Mouse (Mus musculus) liver, adult (tissue): ENCODE measurements around the gene Mef2b.
A peak's percentile ranks its signal among the peaks of the same experiment; 100 is the strongest.

Source experiments
- GATA4 ChIP-seq: IDR thresholded peaks from 2 replicates; pipeline ENCODE4 v1.6.1; 2014; ENCODE audit warnings: mild to moderate bottlenecking, low read length; ENCODE audit not compliant: insufficient replicate concordance

Mef2b gene

DNA sequence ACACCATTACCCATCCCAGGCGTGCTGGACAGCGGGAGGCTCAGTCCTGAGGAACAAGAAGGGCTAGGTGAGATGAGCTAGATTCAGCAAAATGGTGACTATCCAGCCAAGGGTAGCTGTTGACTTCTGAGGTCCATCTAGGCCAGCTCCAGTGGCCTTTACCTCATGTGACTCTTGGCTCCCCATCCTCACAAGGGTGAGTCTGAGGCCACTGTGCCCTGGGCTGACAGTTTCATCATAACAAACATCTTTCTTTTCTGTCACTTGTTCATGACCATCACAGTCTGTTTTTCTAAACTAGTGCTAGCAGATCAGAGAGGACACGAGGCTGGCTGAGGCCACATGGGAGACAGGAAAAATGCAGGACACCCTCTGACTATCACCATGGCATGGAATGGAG, 54.7 kb downstream of the Mef2b start:
- no peak for TF ChIP-seq GATA4

GRCm38 (mm10) chr8:70195762-70196161, 56.3 kb downstream of the Mef2b start:
- TF ChIP-seq GATA4, result no peak

GRCm38 (mm10) chr8:70197603-70198002, 58.1 kb downstream of the Mef2b start:
- TF ChIP-seq GATA4, result no peak

- no peak for TF ChIP-seq GATA4
Measured at GRCm38 (mm10) chr8:70200098-70200681, 60.7 kb downstream of the Mef2b start.

GRCm38 (mm10) chr8:70201417-70201816, 61.9 kb downstream of the Mef2b start:
- peak; percentile 13; the same call in 1 of the 2 replicates for TF ChIP-seq GATA4

DNA sequence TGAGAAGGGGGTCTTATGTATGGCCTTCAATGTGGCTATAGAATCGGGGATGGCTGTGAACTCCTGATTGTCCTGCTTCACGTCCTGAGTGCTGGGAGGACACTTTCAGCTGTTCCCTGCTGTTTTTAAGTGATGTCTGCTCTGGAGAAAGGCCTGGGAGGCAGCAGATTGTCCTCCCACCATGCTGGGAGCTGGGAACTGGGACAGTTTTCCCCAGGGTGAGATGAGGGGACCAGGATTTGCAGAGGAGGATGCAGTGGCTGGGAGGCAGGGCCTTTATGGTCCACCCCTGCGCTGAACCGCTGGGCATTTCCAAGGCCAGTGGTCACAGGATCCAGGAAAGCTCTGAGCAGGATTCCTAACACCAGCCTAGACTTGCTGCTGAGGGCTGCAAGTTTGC, 63.6 kb downstream of the Mef2b start:
- no peak for TF ChIP-seq GATA4

DNA sequence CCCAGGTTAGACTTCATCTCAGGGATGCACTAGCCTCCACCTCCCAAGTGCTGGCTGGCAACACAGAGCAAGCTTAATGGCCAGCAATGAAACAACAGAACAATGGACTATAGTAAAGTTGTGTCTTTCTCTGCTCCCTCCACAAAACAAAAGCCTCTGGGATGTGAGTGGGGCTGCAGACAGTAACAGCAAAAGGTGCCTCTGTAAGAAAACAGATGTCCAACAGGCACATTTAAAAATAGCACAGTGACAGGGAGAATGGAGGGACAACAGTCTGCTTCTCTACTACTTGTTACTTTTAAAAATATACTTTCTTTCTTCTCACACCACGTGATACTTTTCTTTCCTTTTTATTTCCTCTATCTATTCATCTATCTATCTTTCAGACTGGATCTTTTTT, 65.2 kb downstream of the Mef2b start:
- TF ChIP-seq GATA4, result no peak

DNA sequence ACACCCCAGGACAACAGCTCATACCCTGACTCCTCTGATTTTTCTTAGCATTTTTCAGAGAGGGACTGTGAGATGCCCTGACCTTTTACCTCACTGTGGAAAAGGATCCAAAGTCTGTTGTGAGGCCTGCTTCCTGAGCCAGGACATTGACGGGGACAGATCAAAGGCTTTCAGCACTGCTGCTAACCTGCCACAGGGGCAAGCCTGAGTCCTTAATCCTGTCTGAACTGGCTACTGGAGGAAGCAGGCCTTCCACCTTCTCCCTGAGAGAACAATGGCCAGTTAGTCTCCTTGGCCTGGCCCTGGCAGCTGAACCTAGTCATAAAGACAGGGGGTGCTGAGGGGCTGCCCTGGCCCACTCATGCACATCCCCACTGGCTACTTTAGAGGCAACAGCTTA, 68.6 kb downstream of the Mef2b start:
- no peak for TF ChIP-seq GATA4

- no peak for TF ChIP-seq GATA4
Measured at GRCm38 (mm10) chr8:70210538-70210937, 71.0 kb downstream of the Mef2b start.

GRCm38 (mm10) chr8:70211275-70211674, 71.8 kb downstream of the Mef2b start:
- TF ChIP-seq GATA4, result no peak

- TF ChIP-seq GATA4, result no peak
Measured at GRCm38 (mm10) chr8:70211726-70212111, 72.2 kb downstream of the Mef2b start.

- no peak; the same call in 1 of the 2 replicates for TF ChIP-seq GATA4
Measured at GRCm38 (mm10) chr8:70212112-70213055, 72.9 kb downstream of the Mef2b start, which contains the start of gene Slc25a42. TSS of gene Slc25a42 (minus strand) at chr8:70212305.

GRCm38 (mm10) chr8:70214411-70214810, 74.9 kb downstream of the Mef2b start:
- no peak for TF ChIP-seq GATA4

GRCm38 (mm10) chr8:70215092-70215491, 75.6 kb downstream of the Mef2b start:
- TF ChIP-seq GATA4, result no peak

- TF ChIP-seq GATA4, result no peak
Measured at GRCm38 (mm10) chr8:70216566-70216965, 77.1 kb downstream of the Mef2b start.
